Mouse (Mus musculus): Measurements from ENCODE around the gene Kcnn3. TPM values are rescaled to one million over a fixed set of nuclear protein-coding genes. Genes with fewer than 3 reads are reported as not detected.

Gene Kcnn3
- total RNA-seq, 2 experiments from 2014 or later, result 19.5 to 20.7 TPM

- intact Hi-C loops (cut with DNase I), result no loop called here
- DNase-seq, result no peak
These were observed 3.6 kb upstream of the Kcnn3 start for GRCm38 (mm10) chr3:89516321-89516720.

- intact Hi-C loops (cut with DNase I), result loop anchor here (2.0 to 5.0 kb wide), 2 partner anchors 96 to 166 kb away; no protein-coding TSS in a partner anchor
- DNase-seq, result peak; percentile 48
These were observed 896 bp downstream of the Kcnn3 start for GRCm38 (mm10) chr3:89520618-89521502.

GRCm38 (mm10) chr3:89521503-89521854 lies 1.5 kb downstream of the Kcnn3 start:
- intact Hi-C loops (cut with DNase I), result loop anchor here (2.0 to 5.0 kb wide), 2 partner anchors 96 to 165 kb away; no protein-coding TSS in a partner anchor
- no peak for DNase-seq

- intact Hi-C loops (cut with DNase I), result loop anchor here (5.0 kb wide), 1 partner anchor 95 kb away; no protein-coding TSS in a partner anchor
- no peak for DNase-seq
These were observed 2.6 kb downstream of the Kcnn3 start for GRCm38 (mm10) chr3:89522450-89523128.

- intact Hi-C loops (cut with DNase I), result no loop called here
- DNase-seq, result no peak
These were observed 6.5 kb downstream of the Kcnn3 start for GRCm38 (mm10) chr3:89526298-89527090.

GRCm38 (mm10) chr3:89529796-89530195 lies 9.8 kb downstream of the Kcnn3 start:
- intact Hi-C loops (cut with DNase I), result no loop called here
- no peak for DNase-seq

- intact Hi-C loops (cut with DNase I), result no loop called here
- DNase-seq, result peak; percentile 91
These were observed 14.7 kb downstream of the Kcnn3 start for GRCm38 (mm10) chr3:89534566-89535097.

GRCm38 (mm10) chr3:89535147-89535546 lies 15.2 kb downstream of the Kcnn3 start:
- intact Hi-C loops (cut with DNase I), result no loop called here
- DNase-seq, result no peak

GRCm38 (mm10) chr3:89539036-89539739 lies 19.2 kb downstream of the Kcnn3 start:
- peak; percentile 62 for DNase-seq
- intact Hi-C loops (cut with DNase I), result no loop called here

- peak; percentile 96 for DNase-seq
- intact Hi-C loops (cut with DNase I), result no loop called here
These were observed 19.9 kb downstream of the Kcnn3 start for GRCm38 (mm10) chr3:89539740-89540370.

- intact Hi-C loops (cut with DNase I), result no loop called here
- no peak for DNase-seq
These were observed 20.4 kb downstream of the Kcnn3 start for GRCm38 (mm10) chr3:89540371-89540743.

GRCm38 (mm10) chr3:89546951-89547350 lies 27.0 kb downstream of the Kcnn3 start:
- DNase-seq, result no peak
- intact Hi-C loops (cut with DNase I), result no loop called here

- DNase-seq, result no peak
- intact Hi-C loops (cut with DNase I), result no loop called here
These were observed 28.8 kb downstream of the Kcnn3 start for GRCm38 (mm10) chr3:89548805-89549204.

- intact Hi-C loops (cut with DNase I), result no loop called here
- DNase-seq, result no peak
These were observed 29.5 kb downstream of the Kcnn3 start for GRCm38 (mm10) chr3:89549488-89549887.

- intact Hi-C loops (cut with DNase I), result no loop called here
- peak; percentile 74 for DNase-seq
These were observed 31.9 kb downstream of the Kcnn3 start for GRCm38 (mm10) chr3:89551880-89552279.

GRCm38 (mm10) chr3:89553432-89553831 lies 33.5 kb downstream of the Kcnn3 start:
- intact Hi-C loops (cut with DNase I), result no loop called here

GRCm38 (mm10) chr3:89553946-89554345 lies 34.0 kb downstream of the Kcnn3 start:
- no peak for DNase-seq
- intact Hi-C loops (cut with DNase I), result no loop called here

More at GRCm38 (mm10) chr3:89553432-89553831, 33.5 kb downstream of the Kcnn3 start:
- DNase-seq, result no peak

GRCm38 (mm10) chr3:89554587-89554986 lies 34.6 kb downstream of the Kcnn3 start:
- DNase-seq, result no peak
- intact Hi-C loops (cut with DNase I), result no loop called here

GRCm38 (mm10) chr3:89557811-89558210 lies 37.8 kb downstream of the Kcnn3 start:
- no peak for DNase-seq
- intact Hi-C loops (cut with DNase I), result no loop called here
